Mouse (Mus musculus) right cerebral cortex, postnatal 14 days (tissue): ENCODE results near the gene Ltbp3.

ENCODE experiments used
- DNase-seq: peaks from one replicate; pipeline ENCODE4 v3.0.0; 2022

Gene Ltbp3

DNA sequence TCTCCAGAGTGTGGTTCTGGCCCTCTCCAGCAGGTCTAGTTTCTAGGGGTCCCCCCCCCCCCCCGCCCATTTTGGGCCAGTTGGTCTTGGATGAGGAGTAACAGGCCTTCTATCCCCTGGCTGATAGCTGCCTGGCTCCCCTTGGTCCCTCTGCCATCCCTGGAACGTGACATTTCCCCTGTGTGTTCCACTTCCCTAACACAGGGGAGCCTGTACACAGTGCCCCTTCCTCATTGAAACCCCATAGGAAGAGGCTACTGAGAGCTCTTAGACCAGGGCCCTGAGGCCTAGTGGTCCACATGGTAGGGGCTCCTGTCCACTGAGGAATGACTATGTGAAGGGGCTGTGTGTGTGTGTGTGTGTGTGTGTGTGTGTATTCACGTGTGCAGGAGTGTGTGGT, 67.0 kb downstream of the Ltbp3 start:
- no peak for DNase-seq
